Mouse (Mus musculus) cerebellum, postnatal 4 days (tissue): ENCODE measurements around the gene Ptpn4.

Experiments used
- DNase-seq, 2 experiments: peaks; one replicate each; pipeline ENCODE4 v3.0.0; 2022; ENCODE audit warnings: low spot score in 2 of 2, mixed read lengths in 1 of 2

The Ptpn4 gene

GRCm38 (mm10) chr1:119641090-119641812 is 196.2 kb downstream of the Ptpn4 start:
- no peak for DNase-seq

- no peak for DNase-seq
These were observed 197.4 kb downstream of the Ptpn4 start for GRCm38 (mm10) chr1:119640006-119640405.

DNA sequence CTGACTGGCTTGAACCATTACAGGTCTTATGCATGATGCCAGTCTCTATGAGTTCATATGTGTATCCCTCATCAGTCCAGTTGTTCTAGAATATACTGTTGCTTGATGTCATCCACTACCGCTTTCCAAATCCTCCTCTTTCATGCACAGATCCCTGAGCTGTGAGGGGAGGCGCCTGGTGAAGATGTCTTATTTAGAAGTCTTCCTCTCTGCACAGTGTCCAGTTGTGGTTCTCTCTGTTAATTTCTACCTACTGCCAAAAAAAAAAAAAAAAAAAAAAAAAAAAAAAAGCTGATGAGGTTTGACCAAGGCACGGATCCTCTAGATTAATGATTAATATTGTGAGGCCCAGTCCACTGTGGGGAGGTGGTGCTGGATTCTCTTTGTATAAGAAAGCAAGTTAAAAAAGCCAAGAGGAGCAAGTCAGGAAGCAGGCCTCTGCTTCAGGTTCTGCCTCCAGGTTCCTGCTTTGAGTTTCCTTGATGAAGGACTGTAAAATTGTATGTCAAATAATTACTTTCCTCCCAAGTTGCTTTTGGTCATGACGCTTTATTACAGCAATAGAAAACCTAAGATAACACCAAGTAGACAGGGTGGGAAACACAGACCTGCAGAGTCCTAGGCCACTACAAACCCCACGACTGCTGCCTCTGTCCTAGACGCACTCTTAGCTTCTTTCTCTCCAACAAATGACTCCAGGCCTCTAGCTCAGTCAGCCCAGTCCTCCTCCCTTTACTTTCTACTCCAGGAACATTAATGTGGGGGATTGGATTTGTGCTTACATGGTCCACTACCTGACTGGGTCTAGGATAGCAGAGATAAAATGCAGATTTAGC is 200.0 kb downstream of the Ptpn4 start:
- no peak for DNase-seq

DNA sequence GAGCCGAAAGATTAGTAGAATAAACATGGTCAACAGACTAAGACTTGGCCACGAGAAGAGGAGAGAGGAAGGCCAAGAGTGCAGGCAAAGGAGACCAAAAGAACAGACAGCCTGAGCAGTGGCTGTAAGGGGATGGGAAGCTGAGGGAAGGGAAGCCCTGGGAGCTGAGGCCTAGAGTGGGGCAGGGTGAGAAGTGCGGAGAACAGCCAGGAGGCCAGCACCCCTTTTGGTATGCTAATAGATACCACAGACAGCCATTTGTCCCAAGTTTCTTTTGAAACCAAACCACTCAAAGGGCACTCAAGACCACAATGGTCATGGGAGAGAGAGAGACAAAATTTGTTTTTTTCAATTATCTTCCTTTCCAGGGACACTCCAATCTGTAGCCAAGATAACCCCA is 202.7 kb downstream of the Ptpn4 start:
- no peak for DNase-seq

- no peak for DNase-seq
These were observed 207.0 kb downstream of the Ptpn4 start for GRCm38 (mm10) chr1:119630428-119630827.

DNA sequence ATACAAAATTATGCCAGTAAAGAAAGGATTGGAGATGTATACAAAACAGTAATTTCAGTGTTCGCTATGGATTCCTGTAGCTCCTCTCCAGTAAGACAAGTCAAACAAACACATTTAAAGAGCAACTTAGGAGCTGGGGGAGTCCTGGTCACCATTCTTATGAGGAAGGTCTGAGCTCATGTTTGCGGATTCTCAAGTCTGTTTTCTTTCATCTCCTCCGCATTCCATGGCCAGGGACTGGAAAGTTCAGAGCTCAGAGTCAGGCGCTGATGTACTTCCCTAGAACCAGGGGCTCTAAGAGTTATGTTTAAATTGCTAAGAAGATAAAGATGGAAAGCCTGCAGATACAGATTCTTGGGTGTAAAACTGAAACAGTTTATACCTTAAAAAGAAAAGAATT is 210.6 kb downstream of the Ptpn4 start:
- no peak for DNase-seq

- DNase-seq: no peak
These were observed 213.0 kb downstream of the Ptpn4 start for GRCm38 (mm10) chr1:119624444-119624843.

- DNase-seq: no peak
These were observed 232.0 kb downstream of the Ptpn4 start for GRCm38 (mm10) chr1:119605396-119605795.
